Mouse (Mus musculus) hindbrain, embryonic 14.5 days (tissue): ENCODE measurements around the gene Icosl. TPM values are rescaled to one million over a fixed set of nuclear protein-coding genes. Genes with fewer than 3 reads are reported as not detected.
A peak's percentile ranks its signal among the peaks of the same experiment; 100 is the strongest.
"Not testable (repeated sequence)": the region's sequence is repeated elsewhere in the genome, so short reads cannot be mapped to it uniquely, and the experiment has no call there.

Source experiments
- ATAC-seq: fragments of 200-750 bp; cut with Nextera tagmentation; 2 replicates; pipeline ENCODE4 v1.8.0; 2017; ENCODE audit warnings: moderate number of reproducible peaks, mild to moderate bottlenecking, moderate TSS enrichment, moderate library complexity; ENCODE audit not compliant: low FRiP score
- DNase-seq: peaks from one replicate; pipeline ENCODE4 v3.0.0-alpha.2; 2015; ENCODE audit warnings: low spot score
- H3K27ac ChIP-seq: fragments of 300-500 bp; sonication (generic); 2 replicates; pipeline ENCODE4 v1.5.1; 2014; ENCODE audit warnings: mild to moderate bottlenecking, moderate library complexity
- H3K27me3 ChIP-seq: fragments of 300-500 bp; sonication (generic); 2 replicates; pipeline ENCODE4 v1.6.1; 2014; ENCODE audit warnings: mild to moderate bottlenecking, low read length, mixed read lengths; ENCODE audit not compliant: control insufficient read depth, insufficient read depth
- H3K36me3 ChIP-seq: fragments of 300-500 bp; sonication (generic); replicated peaks from 2 replicates; pipeline ENCODE4 v1.6.1; 2014; ENCODE audit not compliant: control insufficient read depth, insufficient read depth
- H3K4me1 ChIP-seq: fragments of 300-500 bp; sonication (generic); replicated peaks from 2 replicates; pipeline ENCODE4 v1.6.1; 2014; ENCODE audit warnings: antibody characterized with exemption, low read length, mixed read lengths; ENCODE audit not compliant: control insufficient read depth, insufficient read depth
- H3K4me2 ChIP-seq: fragments of 300-500 bp; sonication (generic); replicated peaks from 2 replicates; pipeline ENCODE4 v1.6.1; 2014; ENCODE audit warnings: mild to moderate bottlenecking, moderate library complexity
- H3K4me3 ChIP-seq: fragments of 300-500 bp; sonication (generic); replicated peaks from 2 replicates; pipeline ENCODE4 v1.5.1; 2014; ENCODE audit warnings: mild to moderate bottlenecking, low read length
- H3K9ac ChIP-seq: fragments of 300-500 bp; sonication (generic); 2 replicates; pipeline ENCODE4 v1.6.1; 2014
- H3K9me3 ChIP-seq: fragments of 300-500 bp; sonication (generic); 2 replicates; pipeline ENCODE4 v1.6.1; 2016; ENCODE audit warnings: low read length; ENCODE audit not compliant: control insufficient read depth
- WGBS: fragments of 180-500 bp; shearing (Covaris S2); extraction: QIAGEN DNeasy Blood & Tissue Kit; methylation state at CpG from one replicate; pipeline ENCODE4 v1.1.7; 2014; 5-methylcytosine and 5-hydroxymethylcytosine counted together
- polyA plus RNA-seq: library from polyadenylated mRNA; unstranded; fragments of >200 nt; fragmentation: Nextera tagmentation; extraction: Ambion mirVana; gene quantifications from 2 replicates; pipeline ENCODE4 v1.2.1, GENCODE M21; 2014

Gene Icosl
- polyA plus RNA-seq, 1 experiment from 2014 or later: 0.79 TPM

DNA sequence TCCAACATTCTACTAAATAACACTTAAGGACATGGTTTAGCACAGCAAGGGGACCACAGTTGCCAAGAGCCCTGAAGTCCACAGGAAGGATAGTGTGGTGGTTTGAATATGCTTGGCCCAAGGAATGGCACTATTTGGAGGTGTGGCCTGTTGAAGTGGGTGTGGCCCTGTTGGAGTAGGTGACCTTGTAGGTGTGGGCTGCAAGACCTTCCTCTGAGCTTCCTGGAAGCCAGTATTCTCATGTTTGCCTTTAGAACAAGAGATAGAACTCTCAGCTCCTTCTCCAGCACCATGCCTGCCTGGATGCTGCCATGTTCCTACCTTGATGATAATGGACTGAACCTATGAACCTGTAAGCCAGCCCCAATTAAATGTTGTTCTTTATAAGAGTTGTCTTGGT lies 30.8 kb downstream of the Icosl start:
- not testable (repeated sequence) for H3K36me3 ChIP-seq, H3K27ac ChIP-seq, H3K27me3 ChIP-seq, DNase-seq, H3K4me3 ChIP-seq, H3K4me2 ChIP-seq, H3K9ac ChIP-seq, H3K9me3 ChIP-seq, H3K4me1 ChIP-seq, ATAC-seq

DNA sequence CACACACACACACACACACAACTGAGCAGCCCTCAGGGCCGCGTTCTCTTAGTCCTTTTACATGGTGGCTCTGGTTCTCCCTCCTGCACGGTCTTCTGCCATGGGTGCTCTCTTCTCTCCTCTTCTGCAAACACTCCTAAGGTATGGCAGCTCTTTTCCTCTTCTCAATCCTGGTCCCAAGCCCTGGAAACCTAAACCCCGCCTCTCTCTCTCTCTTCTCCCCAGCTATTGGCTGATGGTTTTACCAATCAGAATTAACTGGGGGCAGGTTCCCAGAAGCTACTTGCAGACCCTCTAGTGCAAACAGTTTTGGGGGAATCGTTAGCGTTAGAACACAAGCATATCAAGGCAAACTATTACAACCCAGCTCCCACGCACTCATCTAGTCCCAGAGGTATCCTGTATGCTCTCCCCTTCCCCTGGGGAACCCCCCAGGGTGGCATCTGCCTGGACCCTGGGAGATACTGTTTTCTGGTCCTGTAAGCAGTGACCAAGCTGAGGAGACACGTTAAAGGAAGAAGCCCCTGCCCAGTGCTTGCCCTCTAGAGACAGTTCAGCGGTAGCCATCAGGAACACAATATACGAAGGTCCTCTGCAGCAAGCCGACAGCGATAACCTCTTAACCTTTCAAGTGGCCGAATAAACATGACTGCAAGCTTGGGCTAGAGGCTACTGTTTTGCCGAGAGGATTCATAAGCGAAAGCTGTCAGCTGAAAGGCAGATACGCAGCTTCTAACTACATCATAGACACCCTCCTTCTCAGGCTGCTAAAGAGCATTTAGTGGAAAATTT lies 32.1 kb downstream of the Icosl start:
- Histone ChIP-seq H3K9ac (no peak overlapping the region), H3K4me3 (peak overlapping the region; percentile 16), H3K27ac (no peak overlapping the region), H3K4me1 (no peaks in the 10 kb centered on the region), H3K27me3 (no peaks in the 10 kb centered on the region), H3K4me2 (peak overlapping the region; percentile 50), H3K36me3 (no peaks in the 10 kb centered on the region), H3K9me3 (no peaks in the 10 kb centered on the region)
- DNase-seq: peak; percentile 58
- ATAC-seq: peak; percentile 77
- 38% methylated on average over 16 of the region's 16 CpGs for WGBS

DNA sequence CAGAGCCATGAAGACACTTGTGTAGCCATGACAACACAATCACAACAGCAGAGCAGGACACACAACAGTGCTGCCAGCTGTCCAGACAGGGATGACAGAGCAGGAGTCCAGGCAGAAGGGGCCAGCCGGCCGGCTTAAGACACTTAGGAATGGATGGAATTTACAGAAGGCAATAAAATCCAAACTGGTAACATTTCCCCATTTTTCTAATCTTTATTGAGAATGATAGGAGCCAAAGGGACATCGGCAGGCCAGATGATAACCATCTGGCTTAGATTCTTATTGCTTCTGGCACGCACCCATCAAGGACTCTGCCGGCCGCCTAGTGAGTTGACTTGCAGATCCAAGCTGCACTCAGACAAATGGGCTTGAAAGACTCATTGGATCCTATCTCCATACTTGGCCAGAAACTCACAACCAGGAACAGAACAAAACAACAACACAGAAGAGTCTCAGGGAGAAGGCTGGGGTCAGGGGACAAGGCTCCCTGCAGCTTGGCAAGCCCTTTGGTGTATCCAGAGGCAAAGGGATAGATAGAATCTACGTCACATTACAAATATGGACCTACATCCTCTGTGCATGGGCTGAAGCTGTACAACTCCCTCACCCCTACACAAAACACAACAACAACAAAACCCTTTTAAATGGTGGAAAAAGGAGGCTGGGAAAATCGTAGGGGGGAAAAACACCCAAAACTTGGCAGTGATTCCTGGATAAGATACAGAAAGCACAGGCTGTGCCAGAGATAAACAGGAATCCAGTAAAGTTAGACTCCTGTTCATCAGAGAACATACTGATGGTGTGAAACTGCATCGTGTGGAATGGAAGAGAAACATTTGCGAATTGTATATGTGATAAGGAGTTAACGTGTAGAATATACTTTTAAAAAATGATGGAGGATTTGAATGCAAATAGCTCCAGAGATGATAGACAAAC lies 35.7 kb downstream of the Icosl start:
- Histone ChIP-seq H3K4me3 (no peak overlapping the region), H3K4me1 (no peaks in the 10 kb centered on the region), H3K4me2 (no peak overlapping the region), H3K27ac (no peak overlapping the region), H3K9ac (no peak overlapping the region), H3K36me3 (no peaks in the 10 kb centered on the region), H3K27me3 (no peaks in the 10 kb centered on the region), H3K9me3 (no peaks in the 10 kb centered on the region)
- DNase-seq (no peak), ATAC-seq (no peak)
- WGBS: 76% methylated on average over 11 of the region's 11 CpGs

DNA sequence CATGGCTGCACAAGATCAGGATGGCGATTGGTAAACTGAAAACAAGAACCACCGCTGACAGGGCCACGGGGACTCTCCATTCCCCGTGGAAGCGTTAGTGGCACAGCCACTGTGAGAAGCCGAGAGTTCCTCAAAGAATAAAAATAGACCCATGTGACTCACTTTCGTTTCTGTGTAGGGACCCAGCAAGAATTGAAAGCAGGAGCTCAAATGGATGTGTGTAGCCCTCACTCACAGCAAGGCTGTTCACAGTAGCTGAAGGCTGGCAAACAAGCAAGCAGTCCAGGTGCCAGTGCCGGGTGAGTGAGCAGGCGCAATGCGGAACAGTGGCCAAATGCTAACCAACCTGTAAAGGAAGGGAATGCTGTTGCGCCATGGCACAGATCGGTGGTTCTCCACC lies 36.4 kb downstream of the Icosl start:
- no peaks in the 10 kb centered on the region for H3K36me3 ChIP-seq
- no peaks in the 10 kb centered on the region for H3K27me3 ChIP-seq
- no peak overlapping the region for H3K4me3 ChIP-seq
- no peak overlapping the region for H3K4me2 ChIP-seq
- H3K9ac ChIP-seq: no peak overlapping the region
- H3K4me1 ChIP-seq: no peaks in the 10 kb centered on the region
- no peak for DNase-seq
- H3K27ac ChIP-seq: no peak overlapping the region
- H3K9me3 ChIP-seq: no peaks in the 10 kb centered on the region
- 82% methylated on average over 12 of the region's 12 CpGs for WGBS
- ATAC-seq: no peak

DNA sequence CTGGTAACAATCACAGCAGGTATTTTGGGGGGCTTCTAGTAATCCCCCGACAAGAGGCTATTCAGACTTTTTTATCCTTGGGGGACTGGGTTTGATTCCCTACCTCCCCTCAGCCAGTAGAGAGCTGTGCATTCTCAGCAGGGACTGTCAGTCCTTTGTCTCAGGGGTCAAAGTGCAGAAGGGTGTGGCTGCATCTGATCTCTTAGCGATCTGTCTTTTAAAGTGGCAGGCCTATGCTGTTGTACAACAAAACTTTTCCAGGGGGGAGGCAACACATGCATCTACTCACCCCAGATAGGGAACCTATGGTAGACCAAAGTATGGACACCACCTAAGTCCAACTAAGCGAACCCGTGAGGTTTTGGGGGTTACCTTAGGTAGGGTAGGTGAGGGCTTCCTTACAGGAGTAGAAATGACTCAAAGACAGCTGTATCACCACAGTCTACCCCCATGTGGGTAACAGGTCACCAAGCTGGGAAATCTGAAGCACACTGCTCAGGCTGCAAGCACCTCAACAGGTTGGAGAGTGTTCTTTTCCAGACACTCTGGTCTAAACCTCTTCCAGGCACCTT lies 45.5 kb downstream of the Icosl start:
- 55% methylated on average over 4 of the region's 4 CpGs for WGBS
- no peak overlapping the region for H3K27ac ChIP-seq
- H3K27me3 ChIP-seq: no peaks in the 10 kb centered on the region
- ATAC-seq (no peak), DNase-seq (no peak)
- H3K9me3 ChIP-seq: no peaks in the 10 kb centered on the region
- H3K4me2 ChIP-seq: no peak overlapping the region
- H3K9ac ChIP-seq: no peak overlapping the region
- H3K36me3 ChIP-seq: no peaks in the 10 kb centered on the region
- no peak overlapping the region for H3K4me3 ChIP-seq
- no peaks in the 10 kb centered on the region for H3K4me1 ChIP-seq

DNA sequence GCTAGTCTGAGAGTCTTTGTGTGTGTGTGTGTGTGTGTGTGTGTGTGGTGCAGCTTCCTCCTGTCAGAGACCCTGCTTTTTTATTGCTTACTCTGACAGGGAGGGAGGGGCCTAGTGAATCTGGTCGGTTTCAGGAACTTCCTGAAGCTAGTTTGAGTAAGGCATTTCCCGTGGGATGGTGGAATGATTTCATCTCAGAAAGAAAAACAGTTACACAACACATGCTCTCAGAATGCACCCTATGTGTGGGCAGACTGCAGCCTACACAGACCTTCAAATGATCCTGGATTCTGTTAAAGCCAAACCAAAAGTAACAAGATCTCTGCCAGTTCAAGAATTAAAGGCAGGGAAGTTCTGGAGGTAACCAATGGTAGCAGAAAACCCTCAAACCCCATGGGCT lies 46.1 kb downstream of the Icosl start:
- H3K4me3 ChIP-seq: no peak overlapping the region
- no peaks in the 10 kb centered on the region for H3K27me3 ChIP-seq
- DNase-seq (no peak), ATAC-seq (no peak)
- H3K4me2 ChIP-seq: no peak overlapping the region
- H3K27ac ChIP-seq: no peak overlapping the region
- H3K9ac ChIP-seq: no peak overlapping the region
- H3K9me3 ChIP-seq: no peaks in the 10 kb centered on the region
- no peaks in the 10 kb centered on the region for H3K36me3 ChIP-seq
- H3K4me1 ChIP-seq: no peaks in the 10 kb centered on the region
- WGBS: 87% methylated on average over 2 of the region's 2 CpGs

DNA sequence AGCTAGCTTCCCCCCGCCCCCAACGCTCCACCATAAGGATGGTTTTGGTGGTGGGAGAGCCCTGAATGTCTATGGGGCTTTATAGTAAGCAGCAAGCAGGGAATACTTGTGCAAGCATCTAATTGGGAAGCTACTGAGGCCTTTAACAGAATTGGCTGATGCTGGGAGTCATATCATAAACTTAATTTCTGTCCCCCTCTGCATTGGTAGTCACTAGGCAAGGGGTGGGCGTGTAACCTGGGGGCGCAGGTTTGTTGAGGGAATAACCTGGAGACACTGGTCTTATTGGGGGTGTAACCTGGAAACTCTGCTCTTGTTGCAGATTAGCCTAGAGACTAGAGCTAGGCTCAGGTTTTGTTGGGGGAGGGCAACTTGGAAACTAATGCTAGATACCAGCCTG lies 50.3 kb downstream of the Icosl start:
- Histone ChIP-seq H3K27me3 (no peaks in the 10 kb centered on the region), H3K9me3 (no peaks in the 10 kb centered on the region), H3K27ac (no peak overlapping the region), H3K36me3 (no peaks in the 10 kb centered on the region), H3K4me2 (no peak overlapping the region), H3K4me1 (no peaks in the 10 kb centered on the region), H3K4me3 (no peak overlapping the region), H3K9ac (no peak overlapping the region)
- WGBS: 93% methylated on average over 4 of the region's 4 CpGs
- DNase-seq: no peak
- no peak for ATAC-seq

DNA sequence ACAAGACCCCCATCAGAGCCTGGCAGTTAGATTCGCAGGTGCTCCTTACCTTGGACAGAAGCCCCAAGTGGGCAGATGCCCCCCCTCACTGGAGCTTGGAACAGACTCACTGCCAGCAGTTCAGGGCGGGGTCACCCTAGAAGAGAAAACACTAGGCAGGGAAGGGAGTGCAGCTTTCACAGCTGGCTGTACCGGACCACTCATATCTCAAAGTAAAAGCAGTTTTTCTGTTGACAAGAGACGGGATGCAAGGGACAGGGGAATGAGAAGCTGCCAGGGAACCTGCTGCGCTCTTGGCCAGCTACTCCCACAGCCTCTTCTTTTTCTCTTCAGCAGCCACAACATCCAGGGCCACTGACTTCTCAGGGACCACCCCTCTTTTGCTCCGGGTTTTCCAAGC lies 55.0 kb downstream of the Icosl start:
- H3K9ac ChIP-seq, H3K36me3 ChIP-seq, H3K9me3 ChIP-seq, H3K27ac ChIP-seq, DNase-seq, H3K4me3 ChIP-seq, H3K27me3 ChIP-seq, H3K4me1 ChIP-seq, ATAC-seq, H3K4me2 ChIP-seq: not testable (repeated sequence)
- WGBS: 73% methylated on average over 6 of the region's 6 CpGs

DNA sequence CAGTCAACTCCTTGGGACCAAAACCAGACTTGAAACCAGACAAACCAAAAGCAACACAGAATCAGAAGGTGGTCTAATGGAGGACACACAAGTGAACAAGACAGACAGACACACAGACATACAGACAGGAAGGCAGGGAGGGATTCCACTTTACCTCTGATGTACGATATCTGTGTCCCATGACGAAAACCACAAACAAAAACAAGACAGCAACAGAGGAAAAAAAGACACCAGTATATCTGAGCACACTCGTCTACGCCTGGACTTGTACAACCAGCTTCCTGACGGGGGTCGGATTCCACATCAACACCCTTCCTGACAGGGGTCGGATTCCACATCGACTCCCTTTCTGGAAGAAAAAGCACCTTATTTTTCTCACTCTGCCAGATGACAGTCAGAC lies 56.0 kb downstream of the Icosl start:
- DNase-seq, H3K4me2 ChIP-seq, H3K9me3 ChIP-seq, H3K36me3 ChIP-seq, H3K4me3 ChIP-seq, H3K27me3 ChIP-seq, H3K9ac ChIP-seq, H3K4me1 ChIP-seq, H3K27ac ChIP-seq, ATAC-seq: not testable (repeated sequence)
- 84% methylated on average over 8 of the region's 8 CpGs for WGBS
